Mouse (Mus musculus): ENCODE data around the gene Ccdc159. TPM values are rescaled to one million over a fixed set of nuclear protein-coding genes. Genes with fewer than 3 reads are reported as not detected.

Gene Ccdc159
- polyA plus RNA-seq, 1 experiment from 2014 or later, result 4.9 TPM

DNA sequence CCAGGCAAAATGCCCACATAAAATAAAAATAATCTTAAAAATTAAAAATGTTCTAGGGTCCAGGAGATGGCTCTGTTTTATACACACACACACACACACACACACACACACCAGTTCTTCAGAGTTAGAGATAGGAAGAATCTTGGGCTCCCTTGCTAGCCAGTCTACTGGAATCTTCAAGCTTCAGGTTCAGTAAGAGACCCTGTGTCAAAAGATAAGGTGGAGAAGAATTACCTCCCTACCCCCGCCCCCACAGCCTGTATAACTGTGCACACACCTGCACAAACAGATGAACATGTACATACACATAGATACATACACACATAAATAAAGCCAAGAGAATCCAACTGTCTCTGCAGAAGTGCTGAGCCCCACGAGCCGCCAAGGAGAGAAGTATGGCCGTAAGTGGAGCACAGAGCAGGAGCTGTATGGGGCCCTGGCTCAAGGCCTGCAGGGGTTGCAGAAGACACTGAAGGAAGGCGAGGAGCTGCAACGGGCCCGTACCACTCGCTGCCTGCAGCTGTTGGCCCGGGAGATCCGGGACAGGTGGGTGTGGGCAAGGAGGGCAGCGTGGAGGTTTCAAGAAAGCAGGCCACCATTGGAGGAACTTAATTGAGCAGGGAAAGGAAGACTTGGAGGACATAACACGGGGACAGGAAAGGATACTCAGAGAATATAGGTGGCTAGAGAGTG lies 5.3 kb downstream of the Ccdc159 start:
- Histone ChIP-seq H3K9ac (no peak overlapping the region), H3K27me3 (ENCODE audit: insufficient read depth, low read length) (no peaks in the 10 kb centered on the region), H3K27ac (ENCODE audit: low read depth) (no peak overlapping the region), H3K9me3 (ENCODE audit: low read depth, low read length) (no peaks in the 10 kb centered on the region), H3K4me3 (ENCODE audit: low read depth, low read length) (no peak overlapping the region), H3K4me2 (no peak overlapping the region), H3K36me3 (ENCODE audit: insufficient read depth) (no peaks in the 10 kb centered on the region), H3K4me1 (ENCODE audit: insufficient read depth) (peaks cover under 1% of the 10 kb centered on the region; the same call in 1 of the 2 replicates)
- TF ChIP-seq CTCF (IDR thresholded peaks at IDR 0.05; ENCODE audit: low read depth), result no peak
- DNase-seq (no peak), ATAC-seq (ENCODE audit: insufficient read depth) (no peak)
- WGBS, result 56% methylated on average over 12 of the region's 12 CpGs

DNA sequence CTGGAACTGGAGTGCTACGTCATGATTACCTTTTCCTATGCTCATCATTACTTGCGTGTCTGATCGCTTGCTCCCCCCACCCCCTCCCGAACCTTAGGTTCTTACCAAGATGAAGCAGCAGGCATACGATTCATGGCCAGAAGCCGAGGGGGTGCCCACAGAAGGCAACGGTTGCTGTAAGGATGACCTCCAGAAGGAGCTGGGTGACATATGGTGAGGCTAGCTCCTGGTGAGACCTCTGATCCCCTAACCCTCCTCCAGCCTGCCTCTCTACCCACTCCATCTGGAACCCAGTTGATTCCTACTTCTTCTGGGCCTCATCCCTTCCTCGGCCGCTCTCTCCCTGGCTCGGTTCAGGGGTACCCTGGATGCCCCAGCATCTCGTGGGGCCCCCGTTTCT lies 6.8 kb downstream of the Ccdc159 start:
- Histone ChIP-seq H3K4me1 (ENCODE audit: insufficient read depth) (peaks cover 3% of the 10 kb centered on the region; the same call in 1 of the 2 replicates), H3K4me3 (ENCODE audit: low read depth, low read length) (no peak overlapping the region), H3K27me3 (ENCODE audit: insufficient read depth, low read length) (no peaks in the 10 kb centered on the region), H3K9me3 (ENCODE audit: low read depth, low read length) (no peaks in the 10 kb centered on the region), H3K9ac (no peak overlapping the region), H3K36me3 (ENCODE audit: insufficient read depth) (no peaks in the 10 kb centered on the region), H3K27ac (ENCODE audit: low read depth) (no peak overlapping the region), H3K4me2 (no peak overlapping the region)
- WGBS, result 83% methylated on average over 12 of the region's 12 CpGs
- ATAC-seq (ENCODE audit: insufficient read depth) (no peak), DNase-seq (no peak)
- no peak for TF ChIP-seq CTCF (IDR thresholded peaks at IDR 0.05; ENCODE audit: low read depth)

DNA sequence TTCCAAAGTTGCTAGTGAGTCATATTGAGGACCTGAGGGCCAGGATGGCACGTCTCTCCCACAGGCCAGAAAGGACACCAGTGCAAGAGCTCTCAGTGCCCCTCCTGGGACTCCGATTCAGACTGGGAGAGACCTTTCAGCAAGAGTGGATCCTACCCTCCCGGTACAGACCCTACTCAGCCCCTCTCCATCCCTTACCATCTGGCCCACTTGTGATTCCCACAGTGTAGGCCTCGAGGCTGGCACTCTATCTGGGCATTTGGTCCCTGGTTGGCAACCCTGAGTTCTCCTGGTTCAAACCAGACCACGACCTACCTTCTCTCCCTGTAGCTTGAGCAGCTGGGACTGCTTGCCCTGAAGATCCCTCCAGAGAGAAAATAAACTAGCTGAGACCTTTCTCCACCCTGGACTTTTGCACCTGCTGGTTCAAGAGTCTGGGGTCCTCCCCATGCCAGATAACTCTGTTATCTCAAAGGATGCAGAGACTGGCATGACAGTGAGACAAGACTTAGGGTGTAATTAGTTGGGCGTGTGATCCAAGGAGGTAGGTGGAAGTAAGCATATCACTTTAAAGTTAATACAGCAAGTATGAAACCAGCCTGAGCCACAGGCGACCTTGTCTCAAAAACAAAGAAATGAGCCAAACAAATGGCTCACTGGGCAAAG lies 8.3 kb downstream of the Ccdc159 start:
- Histone ChIP-seq H3K9me3 (ENCODE audit: low read depth, low read length) (no peaks in the 10 kb centered on the region), H3K4me3 (ENCODE audit: low read depth, low read length) (no peak overlapping the region), H3K27me3 (ENCODE audit: insufficient read depth, low read length) (no peaks in the 10 kb centered on the region), H3K9ac (no peak overlapping the region), H3K4me1 (ENCODE audit: insufficient read depth) (peaks cover 3% of the 10 kb centered on the region; the same call in 1 of the 2 replicates), H3K36me3 (ENCODE audit: insufficient read depth) (no peaks in the 10 kb centered on the region), H3K4me2 (no peak overlapping the region), H3K27ac (ENCODE audit: low read depth) (no peak overlapping the region)
- ATAC-seq (ENCODE audit: insufficient read depth), result no peak
- 74% methylated on average over 7 of the region's 7 CpGs for WGBS
- no peak for TF ChIP-seq CTCF (IDR thresholded peaks at IDR 0.05; ENCODE audit: low read depth)
- DNase-seq, result no peak

DNA sequence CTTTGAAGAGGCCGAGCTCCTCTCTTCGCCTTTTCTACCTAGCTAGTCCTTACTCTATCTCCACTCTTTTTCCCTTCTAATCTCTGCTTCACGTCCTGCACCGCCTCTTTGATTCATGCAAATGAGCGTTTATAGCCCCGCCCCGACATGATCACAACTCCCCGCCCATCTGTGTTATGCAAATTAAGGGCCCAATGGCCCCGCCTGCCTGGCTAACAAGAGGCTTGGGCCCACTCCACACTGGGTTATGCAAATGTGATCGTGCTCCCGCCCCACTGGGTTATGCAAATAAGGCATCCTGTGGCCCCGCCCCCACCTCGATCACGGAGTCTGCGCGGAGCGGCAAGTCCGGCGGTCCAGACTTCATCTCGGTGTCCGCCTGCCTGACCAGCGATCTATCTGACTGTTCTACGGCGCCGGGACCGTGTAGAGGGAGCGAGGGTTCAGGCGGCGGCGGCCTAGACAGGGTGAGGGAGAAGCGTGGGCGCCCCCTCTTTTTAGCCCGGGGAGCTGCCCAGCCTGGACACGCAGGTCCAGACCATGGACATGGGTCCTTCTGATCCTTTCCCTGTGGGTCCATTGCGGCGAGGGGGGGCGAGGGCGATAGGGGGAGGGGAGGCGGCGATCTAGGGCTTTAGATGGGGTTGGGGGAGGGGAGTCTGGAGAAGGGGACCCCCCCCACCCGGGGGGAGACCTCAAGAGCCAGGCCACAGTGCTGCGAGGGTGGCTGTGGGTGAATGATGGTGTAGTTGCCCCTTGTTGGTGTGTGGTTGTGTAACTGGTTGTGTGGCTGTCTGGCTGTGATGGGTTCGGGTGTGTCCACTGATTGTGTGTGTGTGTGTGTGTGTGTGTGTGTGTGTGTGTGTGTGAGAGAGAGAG lies 9.7 kb downstream of the Ccdc159 start, which contains the start of gene Plppr2:
Plppr2 (plus strand) TSS at position 342 of the 879 bp plus-strand sequence.
- Histone ChIP-seq H3K9ac (peak within 1 kb of the TSS; percentile 49), H3K36me3 (ENCODE audit: insufficient read depth) (no peaks in the 10 kb centered on the region), H3K27me3 (ENCODE audit: insufficient read depth, low read length) (no peaks in the 10 kb centered on the region), H3K9me3 (ENCODE audit: low read depth, low read length) (no peaks in the 10 kb centered on the region), H3K4me2 (peak within 1 kb of the TSS; percentile 75), H3K27ac (ENCODE audit: low read depth) (no peak within 1 kb of the TSS), H3K4me1 (ENCODE audit: insufficient read depth) (peaks cover 3% of the 10 kb centered on the region; the same call in 1 of the 2 replicates), H3K4me3 (ENCODE audit: low read depth, low read length) (peak within 1 kb of the TSS; percentile 52)
- WGBS, result 2% methylated on average over 42 of the region's 43 CpGs
- TF ChIP-seq CTCF (IDR thresholded peaks at IDR 0.05; ENCODE audit: low read depth), result no peak
- peak; percentile 99 for DNase-seq
- ATAC-seq (ENCODE audit: insufficient read depth), result peak; percentile 98

DNA sequence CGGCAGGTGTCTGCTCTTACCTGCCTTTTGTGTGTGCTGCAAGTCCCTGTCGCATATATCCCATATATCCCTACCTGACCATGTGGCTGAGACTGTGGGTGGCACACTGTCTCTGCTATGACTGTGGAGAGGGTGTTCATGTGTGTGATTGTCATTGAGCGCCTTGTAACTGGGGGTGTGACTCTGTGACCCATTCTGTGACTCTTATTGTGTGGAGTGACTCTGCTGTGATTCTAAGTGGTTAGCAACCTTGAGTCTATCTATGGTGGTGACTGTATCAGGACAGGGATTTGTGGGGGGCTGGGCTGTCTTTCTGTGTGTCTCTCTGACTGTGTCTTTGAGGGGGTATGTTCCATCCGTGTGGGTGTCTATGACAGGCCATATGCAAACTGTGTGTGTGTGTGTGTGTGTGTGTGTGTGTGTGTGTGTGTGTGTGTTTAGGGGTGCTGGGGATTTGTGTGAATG lies 10.5 kb downstream of the Ccdc159 start:
- H3K27me3 ChIP-seq (ENCODE audit: insufficient read depth, low read length), result no peaks in the 10 kb centered on the region
- no peak for ATAC-seq (ENCODE audit: insufficient read depth)
- no peaks in the 10 kb centered on the region for H3K9me3 ChIP-seq (ENCODE audit: low read depth, low read length)
- H3K9ac ChIP-seq, result no peak overlapping the region
- TF ChIP-seq CTCF (IDR thresholded peaks at IDR 0.05; ENCODE audit: low read depth), result no peak
- WGBS, result 77% methylated on average over 4 of the region's 4 CpGs
- H3K27ac ChIP-seq (ENCODE audit: low read depth), result no peak overlapping the region
- peaks cover 3% of the 10 kb centered on the region; the same call in 1 of the 2 replicates for H3K4me1 ChIP-seq (ENCODE audit: insufficient read depth)
- no peaks in the 10 kb centered on the region for H3K36me3 ChIP-seq (ENCODE audit: insufficient read depth)
- DNase-seq, result no peak
- H3K4me2 ChIP-seq, result peak overlapping the region; percentile 75
- H3K4me3 ChIP-seq (ENCODE audit: low read depth, low read length), result peak overlapping the region; percentile 52; the same call in 1 of the 2 replicates

DNA sequence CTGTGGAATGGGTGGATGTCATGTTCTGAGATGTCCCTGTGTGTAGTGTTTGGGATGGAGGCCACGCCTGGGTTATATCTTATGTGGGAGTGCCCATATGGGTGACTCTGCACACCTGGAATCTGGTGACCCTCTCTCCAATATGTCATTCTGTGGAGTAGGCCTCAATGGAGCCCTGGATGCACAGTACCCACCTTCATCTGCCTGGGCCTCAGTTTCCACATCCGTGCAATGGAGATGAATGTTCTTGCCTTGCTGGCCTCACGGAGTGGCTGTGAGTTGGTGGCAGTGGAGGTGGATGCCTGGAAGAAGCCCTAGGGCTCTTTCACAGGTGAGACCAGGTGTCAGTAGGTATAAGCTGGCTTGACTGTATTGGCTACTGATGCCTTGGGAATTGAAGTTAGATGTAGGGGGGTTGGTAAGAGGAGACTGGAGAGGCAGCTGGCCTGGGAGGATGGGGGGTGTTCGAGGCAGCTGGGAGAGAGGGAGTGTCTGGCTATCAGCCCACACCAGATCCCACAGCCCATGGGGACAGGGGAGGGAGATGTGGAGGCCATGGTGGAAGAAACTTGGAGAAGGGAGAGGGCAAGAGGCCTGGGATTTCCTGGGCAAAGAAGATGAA lies 11.1 kb downstream of the Ccdc159 start:
- no peak overlapping the region for H3K27ac ChIP-seq (ENCODE audit: low read depth)
- 79% methylated on average over 4 of the region's 4 CpGs for WGBS
- H3K27me3 ChIP-seq (ENCODE audit: insufficient read depth, low read length), result no peaks in the 10 kb centered on the region
- no peak overlapping the region for H3K4me2 ChIP-seq
- H3K4me3 ChIP-seq (ENCODE audit: low read depth, low read length), result no peak overlapping the region
- ATAC-seq (ENCODE audit: insufficient read depth) (no peak), DNase-seq (no peak)
- no peak overlapping the region for H3K9ac ChIP-seq
- no peaks in the 10 kb centered on the region for H3K36me3 ChIP-seq (ENCODE audit: insufficient read depth)
- no peak for TF ChIP-seq CTCF (IDR thresholded peaks at IDR 0.05; ENCODE audit: low read depth)
- peaks cover 3% of the 10 kb centered on the region; the same call in 1 of the 2 replicates for H3K4me1 ChIP-seq (ENCODE audit: insufficient read depth)
- no peaks in the 10 kb centered on the region for H3K9me3 ChIP-seq (ENCODE audit: low read depth, low read length)

Measured in lung, embryonic 14.5 days (tissue).